Mouse (Mus musculus) heart, adult 2 months (tissue): ENCODE measurements at regions not wholly inside any gene's neighbourhood (a gene's known extent, or its start where the extent isn't known, plus 50 kb on each side); places are given as distances from the start of the nearest gene placed in this dataset.

Source experiments
- DNase-seq, 2 experiments: peaks; one replicate each; pipeline ENCODE4 v3.0.0; 2021
- H3K27ac ChIP-seq: fragments of 200-600 bp; 2 replicates; pipeline ENCODE4 v1.8.1; 2022
- H3K27me3 ChIP-seq: fragments of 200-500 bp; 2 replicates; pipeline ENCODE4 v1.6.1; 2012; ENCODE audit warnings: mild to moderate bottlenecking, low read length, inconsistent platforms, mixed read lengths; ENCODE audit not compliant: control insufficient read depth, insufficient read depth
- H3K36me3 ChIP-seq: fragments of 200-500 bp; 2 replicates; pipeline ENCODE4 v1.6.1; 2012; ENCODE audit warnings: low read length, inconsistent platforms; ENCODE audit not compliant: control insufficient read depth, insufficient read depth
- H3K4me1 ChIP-seq: fragments of 200-500 bp; 2 replicates; pipeline ENCODE4 v1.6.1; 2011; ENCODE audit warnings: low read length; ENCODE audit not compliant: control insufficient read depth, insufficient read depth
- H3K4me3 ChIP-seq: fragments of 200-600 bp; 2 replicates; pipeline ENCODE4 v1.8.1; 2022
- H3K79me2 ChIP-seq: fragments of 200-500 bp; replicated peaks from 2 replicates; pipeline ENCODE4 v1.6.1; 2012; ENCODE audit warnings: mild to moderate bottlenecking, inconsistent platforms, low read length, moderate library complexity, mixed read lengths; ENCODE audit not compliant: control insufficient read depth, insufficient read depth
- H3K9ac ChIP-seq: fragments of 200-500 bp; 2 replicates; pipeline ENCODE4 v1.6.1; 2012; ENCODE audit warnings: low read depth, mild to moderate bottlenecking, control low read depth, inconsistent platforms, low read length, mixed read lengths
- CTCF ChIP-seq: fragments of 200-600 bp; IDR thresholded peaks from 2 replicates; pipeline ENCODE4 v1.8.1; 2022; ENCODE audit warnings: antibody characterized with exemption, mild to moderate bottlenecking, moderate library complexity
- EP300 ChIP-seq: fragments of 200-500 bp; IDR thresholded peaks from 2 replicates; pipeline ENCODE4 v1.6.1; 2011; ENCODE audit warnings: low read depth, low read length, control low read depth; ENCODE audit not compliant: insufficient read depth
- POLR2A ChIP-seq: fragments of 200-500 bp; IDR thresholded peaks from 2 replicates; pipeline ENCODE4 v1.6.1; 2011; ENCODE audit warnings: mild to moderate bottlenecking, low read depth, low read length, control low read depth; ENCODE audit not compliant: insufficient read depth
- WGBS: fragments of 180-500 bp; shearing (Covaris S2); methylation state at CpG from one replicate; pipeline ENCODE4 v1.1.7; 2018; 5-methylcytosine and 5-hydroxymethylcytosine counted together
- intact Hi-C: fragments of 180-260 bp; cut with DNase I; formaldehyde crosslinking; loops from one replicate; pipeline ENCODE4 v1.15.1; 2025

GRCm38 (mm10) chr2:8825406-8825805 lies 1055.6 kb upstream of the 4930412O13Rik start:
- Histone ChIP-seq H3K36me3 (no peaks in the 10 kb centered on the region), H3K9ac (no peak overlapping the region), H3K27me3 (no peaks in the 10 kb centered on the region), H3K4me3 (no peak overlapping the region), H3K27ac (no peak overlapping the region), H3K4me1 (no peaks in the 10 kb centered on the region), H3K79me2 (no peaks in the 10 kb centered on the region)
- TF ChIP-seq EP300 (no peak), POLR2A (no peak), CTCF (no peak)
- intact Hi-C loops: no loop called here
- no peak for DNase-seq
- 50% methylated on average over 2 of the region's 2 CpGs for WGBS
